Mouse (Mus musculus) heart, postnatal 0 days (tissue): ENCODE results near the gene Hist1h2ao.
"Not testable (repeated sequence)": the region's sequence is repeated elsewhere in the genome, so short reads cannot be mapped to it uniquely, and the experiment has no call there.

Experiments used
- CTCF ChIP-seq: IDR thresholded peaks from 2 replicates; pipeline ENCODE4 v1.5.1; 2016; ENCODE audit warnings: antibody characterized with exemption, control low read depth, low read depth
- EP300 ChIP-seq: IDR thresholded peaks from 2 replicates; pipeline ENCODE4 v1.6.1; 2016; ENCODE audit warnings: antibody characterized with exemption, low read depth

DNA sequence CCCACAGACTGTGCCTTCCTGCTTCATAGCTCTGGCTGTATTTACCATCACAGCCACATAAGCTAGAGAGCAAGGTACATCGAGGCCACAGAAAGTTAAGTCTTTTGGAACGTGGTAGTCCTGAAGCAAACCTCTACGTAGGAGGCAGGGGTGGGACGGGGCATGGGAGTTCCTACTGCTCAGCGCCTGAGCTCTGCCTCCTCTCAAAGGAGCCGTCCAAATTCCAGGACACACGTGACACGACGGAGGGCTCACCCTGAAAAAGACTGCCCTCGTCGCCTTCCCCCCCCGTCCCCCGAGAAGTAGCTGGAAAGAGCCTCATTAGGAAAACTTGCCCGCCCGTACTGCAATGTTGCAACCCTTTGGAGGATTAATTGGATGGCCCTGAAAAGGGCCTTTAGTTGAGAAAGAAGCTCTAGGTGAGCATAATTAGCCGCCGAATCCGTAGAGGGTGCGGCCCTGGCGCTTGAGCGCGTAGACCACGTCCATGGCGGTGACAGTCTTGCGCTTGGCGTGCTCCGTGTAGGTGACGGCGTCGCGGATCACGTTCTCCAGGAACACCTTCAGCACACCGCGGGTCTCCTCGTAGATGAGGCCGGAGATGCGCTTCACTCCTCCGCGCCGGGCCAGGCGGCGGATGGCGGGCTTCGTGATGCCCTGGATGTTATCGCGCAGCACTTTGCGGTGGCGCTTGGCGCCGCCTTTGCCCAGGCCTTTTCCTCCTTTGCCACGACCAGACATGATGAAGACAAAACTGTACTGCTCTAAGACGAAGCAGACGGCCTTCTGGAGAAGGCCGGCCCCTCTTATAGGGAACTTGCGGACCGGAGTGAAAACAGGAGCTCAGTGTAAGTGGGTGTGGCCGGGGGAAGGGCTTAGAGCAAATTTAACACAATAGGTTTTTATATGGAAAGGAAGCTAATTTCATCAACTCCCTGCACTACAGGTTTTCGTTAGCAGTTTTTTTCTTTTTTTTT lies 21.4 kb downstream of the Hist1h2ao start, which contains the start of gene Hist1h4n:
- TF ChIP-seq EP300, CTCF: not testable (repeated sequence)
